Mouse (Mus musculus) G1E (cell line): ENCODE results near the gene Nfx1. TPM values are rescaled to one million over a fixed set of nuclear protein-coding genes. Genes with fewer than 3 reads are reported as not detected.

ENCODE experiments used
- ATAC-seq: 2 replicates; pipeline ENCODE4 v1.8.0; 2016; ENCODE audit warnings: mild to moderate bottlenecking; ENCODE audit not compliant: insufficient number of reproducible peaks, poor library complexity, low FRiP score, severe bottlenecking; ENCODE audit errors: extremely low read depth
- DNase-seq: peaks from one replicate; pipeline ENCODE4 v3.0.0; 2012; ENCODE audit warnings: low spot score
- H3K27me3 ChIP-seq: 2 replicates; pipeline ENCODE4 v1.6.1; 2012; ENCODE audit warnings: mild to moderate bottlenecking, low read length, inconsistent platforms; ENCODE audit not compliant: insufficient read depth
- H3K36me3 ChIP-seq: replicated peaks from 2 replicates; pipeline ENCODE3; 2012; ENCODE audit warnings: mild to moderate bottlenecking, inconsistent platforms
- H3K4me1 ChIP-seq: 2 replicates; pipeline ENCODE4 v1.6.1; 2012; ENCODE audit warnings: low read depth, low read length, inconsistent platforms, mixed read lengths; ENCODE audit not compliant: insufficient read depth
- H3K4me3 ChIP-seq: 2 replicates; pipeline ENCODE4 v1.5.1; 2012; ENCODE audit warnings: low read depth, mild to moderate bottlenecking, inconsistent platforms, low read length, moderate library complexity, mixed read lengths
- H3K9me3 ChIP-seq: replicated peaks from 2 replicates; pipeline ENCODE4 v1.6.1; 2012; ENCODE audit warnings: inconsistent platforms
- CTCF ChIP-seq: IDR thresholded peaks from 2 replicates; pipeline ENCODE4 v1.5.1; 2012; ENCODE audit warnings: low read depth, low read length, inconsistent platforms, mixed read lengths
- GATA1 ChIP-seq: IDR thresholded peaks from 2 replicates; pipeline ENCODE4 v1.6.1; 2012; ENCODE audit warnings: borderline replicate concordance, low read length, inconsistent platforms, mixed read lengths
- GATA2 ChIP-seq: IDR thresholded peaks from 2 replicates; pipeline ENCODE4 v1.6.1; 2012; ENCODE audit warnings: low read depth, low read length, inconsistent platforms, borderline replicate concordance
- POLR2AphosphoS5 ChIP-seq: IDR thresholded peaks from 2 replicates; pipeline ENCODE4 v1.6.1; 2012; ENCODE audit warnings: low read depth, low read length, inconsistent platforms; ENCODE audit not compliant: insufficient replicate concordance
- TAL1 ChIP-seq: conservative IDR thresholded peaks from 2 replicates; pipeline ENCODE4 v1.6.1; 2012; ENCODE audit warnings: low read depth, low read length, inconsistent platforms, mixed read lengths
- polyA plus RNA-seq: library from polyadenylated mRNA; stranded (reverse); fragments of >175 nt; gene quantifications from 2 replicates; pipeline ENCODE4 v1.2.3, GENCODE M21; 2012
- total RNA-seq, 2 experiments: library from RNA; stranded (forward) in 1 of 2; stranded (reverse) in 1 of 2; fragments of 200-1000 nt in 1 of 2; fragments of >200 nt in 1 of 2; fragmentation: Nextera tagmentation in 1 of 2; gene quantifications; 2 replicates each; pipeline ENCODE4 v1.2.3; 2014 to 2017

Gene Nfx1
- total and polyA plus RNA-seq, 3 experiments: 49.1 to 152 (median 135) TPM

DNA sequence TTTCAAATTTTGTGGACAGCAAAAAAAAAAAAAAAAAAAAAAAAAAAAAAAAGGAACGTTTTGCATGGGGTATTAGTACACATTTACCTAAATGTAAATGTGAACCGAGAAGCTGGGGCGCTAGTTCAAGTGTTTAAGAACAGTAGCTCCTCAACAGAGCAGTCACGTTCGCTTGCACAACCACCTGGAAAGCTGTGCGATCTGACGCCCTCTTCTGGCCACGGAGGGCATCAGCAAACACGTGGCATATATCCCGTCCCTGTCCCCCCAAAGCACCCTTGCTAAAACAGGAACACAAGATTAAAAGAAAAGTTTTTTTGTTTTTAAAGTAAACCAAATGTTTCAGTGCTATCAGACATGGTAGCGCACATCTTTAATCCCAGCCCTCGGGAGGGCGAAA lies 1.0 kb downstream of the Nfx1 start:
- Histone ChIP-seq H3K9me3 (no peaks in the 10 kb centered on the region), H3K36me3 (peaks cover 64% of the 10 kb centered on the region), H3K4me3 (peak overlapping the region; percentile 99), H3K27me3 (no peaks in the 10 kb centered on the region), H3K4me1 (peaks cover 49% of the 10 kb centered on the region)
- no peak for TF ChIP-seq GATA2
- peak; percentile 76 for TF ChIP-seq CTCF
- DNase-seq: peak; percentile 43
- ATAC-seq: peak; percentile 12; the same call in 1 of the 2 replicates

- Histone ChIP-seq H3K27me3 (no peaks in the 10 kb centered on the region), H3K4me3 (no peak overlapping the region), H3K36me3 (peaks cover 71% of the 10 kb centered on the region), H3K4me1 (peaks cover 67% of the 10 kb centered on the region), H3K9me3 (no peaks in the 10 kb centered on the region)
- TF ChIP-seq POLR2AphosphoS5 (no peak), GATA1 (no peak), CTCF (no peak), TAL1 (no peak), GATA2 (no peak)
- ATAC-seq (no peak), DNase-seq (no peak)
Observed at GRCm38 (mm10) chr4:40974011-40974410, 3.3 kb downstream of the Nfx1 start.

GRCm38 (mm10) chr4:40975678-40976077 lies 5.0 kb downstream of the Nfx1 start:
- no peak for DNase-seq
- Histone ChIP-seq H3K4me3 (no peak overlapping the region), H3K36me3 (peaks cover 82% of the 10 kb centered on the region), H3K9me3 (no peaks in the 10 kb centered on the region), H3K4me1 (peaks cover 66% of the 10 kb centered on the region), H3K27me3 (no peaks in the 10 kb centered on the region)
- ATAC-seq: no peak
- TF ChIP-seq GATA1 (no peak), TAL1 (no peak), POLR2AphosphoS5 (no peak), GATA2 (no peak), CTCF (no peak)

GRCm38 (mm10) chr4:40976651-40977050 lies 5.9 kb downstream of the Nfx1 start:
- DNase-seq: no peak
- Histone ChIP-seq H3K4me3 (no peak overlapping the region), H3K36me3 (peaks cover 91% of the 10 kb centered on the region)

DNA sequence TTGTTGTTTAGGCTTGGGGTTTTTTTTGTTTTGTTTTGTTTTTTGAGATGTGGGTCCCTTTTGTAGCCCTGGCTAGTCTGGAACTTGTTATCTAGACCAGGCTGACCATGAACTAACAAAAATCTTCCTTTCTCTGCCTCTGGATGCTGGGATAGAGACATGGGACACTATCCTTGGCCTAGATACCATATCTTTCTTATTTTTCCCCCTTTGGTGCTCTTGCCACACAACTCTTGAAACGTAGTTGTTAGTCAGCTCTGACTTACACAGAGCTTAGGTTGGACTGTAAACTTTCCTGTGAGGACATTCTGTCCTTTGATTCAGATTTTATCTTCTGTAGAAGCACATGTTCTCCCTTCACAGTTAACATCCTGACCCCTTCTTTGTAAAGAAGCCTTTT lies 8.7 kb downstream of the Nfx1 start:
- ATAC-seq (no peak), DNase-seq (no peak)
- Histone ChIP-seq H3K27me3 (no peaks in the 10 kb centered on the region), H3K4me1 (peaks cover 72% of the 10 kb centered on the region), H3K4me3 (no peak overlapping the region), H3K36me3 (peaks cover 96% of the 10 kb centered on the region), H3K9me3 (no peaks in the 10 kb centered on the region)
- TF ChIP-seq POLR2AphosphoS5 (no peak), CTCF (no peak), GATA1 (no peak), TAL1 (no peak), GATA2 (no peak)

More at GRCm38 (mm10) chr4:40976651-40977050, 5.9 kb downstream of the Nfx1 start:
- no peak for TF ChIP-seq CTCF
- TF ChIP-seq POLR2AphosphoS5: no peak
- TF ChIP-seq GATA2: no peak
- TF ChIP-seq GATA1: no peak
- TF ChIP-seq TAL1: no peak
- Histone ChIP-seq H3K9me3 (no peaks in the 10 kb centered on the region), H3K4me1 (peaks cover 74% of the 10 kb centered on the region), H3K27me3 (no peaks in the 10 kb centered on the region)
- ATAC-seq: no peak

GRCm38 (mm10) chr4:40982486-40982885 lies 11.8 kb downstream of the Nfx1 start:
- H3K9me3 ChIP-seq: no peaks in the 10 kb centered on the region
- no peaks in the 10 kb centered on the region for H3K27me3 ChIP-seq
- H3K4me3 ChIP-seq: no peak overlapping the region
- H3K4me1 ChIP-seq: peaks cover 53% of the 10 kb centered on the region
- no peak for DNase-seq
- no peak for ATAC-seq
- no peak for TF ChIP-seq GATA1
- TF ChIP-seq POLR2AphosphoS5: no peak
- TF ChIP-seq TAL1: no peak
- no peak for TF ChIP-seq GATA2
- no peak for TF ChIP-seq CTCF
- H3K36me3 ChIP-seq: peaks cover 99% of the 10 kb centered on the region

DNA sequence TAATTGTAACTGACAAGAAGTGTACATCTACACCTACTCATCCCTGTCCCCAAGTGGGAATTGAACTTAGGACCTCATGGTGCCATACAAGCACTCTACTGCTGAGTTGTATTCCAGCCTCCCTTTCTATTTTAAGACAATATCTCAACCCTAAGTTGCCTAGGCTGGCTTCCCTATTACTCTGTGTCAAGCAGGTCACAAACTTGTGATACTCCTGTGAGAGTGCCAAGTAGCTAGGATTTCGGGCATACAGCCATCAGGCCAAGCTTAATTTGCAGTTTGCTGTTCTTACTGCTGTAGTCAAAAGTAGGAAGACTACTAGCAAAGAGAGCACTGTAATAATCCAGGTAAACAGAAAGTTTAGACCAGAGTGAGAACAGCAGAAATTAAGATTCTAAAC lies 13.0 kb downstream of the Nfx1 start:
- TF ChIP-seq TAL1: no peak
- TF ChIP-seq POLR2AphosphoS5: no peak
- no peak for TF ChIP-seq GATA2
- no peak for TF ChIP-seq GATA1
- no peak for TF ChIP-seq CTCF
- Histone ChIP-seq H3K4me1 (peaks cover 43% of the 10 kb centered on the region), H3K4me3 (no peak overlapping the region), H3K27me3 (no peaks in the 10 kb centered on the region), H3K36me3 (peaks cover 99% of the 10 kb centered on the region), H3K9me3 (no peaks in the 10 kb centered on the region)
- DNase-seq (no peak), ATAC-seq (no peak)
